Mouse (Mus musculus): ENCODE measurements around the gene Pmm1.
A peak's percentile ranks its signal among the peaks of the same experiment; 100 is the strongest.
"Not testable (repeated sequence)": the region's sequence is repeated elsewhere in the genome, so short reads cannot be mapped to it uniquely, and the experiment has no call there.

Pmm1 gene

DNA sequence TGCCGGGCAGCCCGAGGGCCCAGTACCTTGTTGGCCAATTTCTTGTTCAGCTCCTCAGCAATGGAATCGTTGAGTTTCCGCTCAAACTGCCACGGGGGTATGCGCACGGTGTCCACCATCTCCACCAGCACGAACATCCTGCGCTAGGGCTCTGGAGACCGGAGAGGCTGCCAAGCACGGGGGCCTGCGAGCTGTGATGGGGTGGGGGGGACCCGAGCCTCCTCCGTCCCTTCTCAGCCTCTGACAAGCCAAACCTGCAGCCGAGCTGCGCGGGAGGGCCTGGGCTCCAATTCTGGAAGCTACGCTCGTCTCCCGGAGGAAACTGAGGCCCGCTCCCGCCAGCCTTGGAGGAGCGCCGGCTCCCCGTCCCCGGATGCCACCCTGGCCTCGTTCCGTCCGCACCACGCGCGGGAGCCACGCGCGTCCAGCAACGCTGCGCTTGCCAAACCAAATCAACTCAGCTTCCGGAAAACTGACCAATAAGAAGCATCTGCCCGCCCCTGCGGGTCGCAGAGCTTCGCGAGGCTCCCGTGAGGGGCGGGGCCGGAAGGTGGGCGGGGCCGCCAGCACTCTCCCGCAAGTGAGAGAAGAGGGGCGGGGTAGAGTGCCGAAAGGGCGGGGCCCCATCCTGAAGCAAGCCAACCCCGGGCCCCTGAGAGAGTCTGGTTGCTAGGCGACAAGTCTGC, 34.8 kb downstream of the Pmm1 start, which contains the start of gene Polr3h:
Polr3h (minus strand) TSS at position 481 of the 686 bp plus-strand sequence.
- DNase-seq: peak; percentile 92

GRCm38 (mm10) chr15:81924933-81925332, 35.8 kb downstream of the Pmm1 start:
- DNase-seq: no peak

DNA sequence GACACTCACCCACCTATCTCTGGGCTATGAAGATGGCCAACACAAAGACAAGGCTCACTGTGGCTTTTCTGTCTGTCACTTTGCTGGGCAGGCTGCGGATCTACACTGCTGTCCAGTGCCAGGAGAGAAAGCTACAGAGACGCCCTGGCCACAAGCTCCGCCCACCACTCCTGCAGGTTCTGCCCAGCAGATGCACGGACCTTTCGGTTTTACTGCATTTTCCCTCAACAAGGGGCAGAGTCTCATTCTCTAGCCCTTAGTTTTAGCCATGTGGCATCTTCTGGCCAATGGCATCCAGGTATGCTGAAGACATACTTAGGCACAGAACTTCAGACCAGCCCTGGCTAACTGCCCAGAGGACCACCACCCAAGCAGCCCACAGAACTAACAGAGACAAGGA, 39.5 kb downstream of the Pmm1 start:
- no peak for DNase-seq

DNA sequence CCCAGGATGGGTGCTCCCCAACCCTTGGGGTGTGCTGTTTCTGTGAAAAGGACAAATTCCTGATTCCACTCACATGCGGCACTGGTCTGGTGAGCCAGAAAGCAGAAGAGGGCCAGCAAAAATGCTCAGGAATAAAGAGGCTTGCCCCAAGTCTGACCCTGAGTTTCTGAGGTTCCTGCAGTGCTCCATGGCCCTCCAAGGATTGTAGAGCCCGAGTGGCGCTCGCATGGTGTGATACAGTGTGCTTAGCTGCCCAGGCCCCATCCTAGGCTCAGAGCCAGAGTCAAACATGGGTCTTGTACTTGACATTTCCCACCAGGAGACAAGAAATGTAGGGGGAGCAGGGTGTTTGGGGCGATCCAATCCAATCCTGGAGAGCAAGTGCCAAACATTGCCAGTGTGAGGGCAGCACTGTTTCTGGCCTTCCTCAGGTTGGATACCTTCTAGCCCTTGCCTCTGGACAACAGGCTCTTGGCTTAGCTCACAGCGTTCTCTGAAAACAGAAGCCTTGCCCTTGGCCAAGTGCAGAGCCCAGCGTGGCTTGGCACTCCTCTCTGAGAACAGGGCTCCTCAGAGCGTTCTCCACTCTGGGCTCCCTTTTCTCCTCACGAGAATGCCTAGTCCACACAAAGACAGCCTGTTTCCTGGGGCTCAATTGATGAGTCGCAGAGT, 40.0 kb downstream of the Pmm1 start:
- DNase-seq: no peak

DNA sequence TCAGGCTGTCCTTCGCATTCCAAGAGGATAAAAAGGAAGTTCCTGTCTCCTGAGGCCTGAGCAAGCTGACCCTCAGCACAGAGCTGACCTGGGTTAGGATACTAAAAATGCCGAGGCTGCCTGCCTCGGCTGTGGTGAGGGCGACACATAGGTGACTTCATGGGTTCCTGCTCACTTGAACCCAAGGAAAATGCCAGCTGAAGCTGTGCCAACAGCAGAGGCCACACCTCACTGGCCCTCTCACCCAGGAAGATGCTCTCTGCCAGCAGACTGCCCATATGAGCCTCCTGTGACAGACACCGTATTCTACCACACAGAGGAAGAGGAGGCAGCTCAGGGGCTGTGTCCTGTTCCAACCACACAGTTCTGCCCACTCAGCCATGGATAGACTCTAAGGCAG, 41.7 kb downstream of the Pmm1 start:
- DNase-seq: no peak

GRCm38 (mm10) chr15:81917621-81918463, 42.9 kb downstream of the Pmm1 start:
- peak; percentile 65 for DNase-seq

GRCm38 (mm10) chr15:81917201-81917600, 43.5 kb downstream of the Pmm1 start:
- no peak for DNase-seq

- no peak for DNase-seq
Observed at GRCm38 (mm10) chr15:81915663-81916062, 45.1 kb downstream of the Pmm1 start.

DNA sequence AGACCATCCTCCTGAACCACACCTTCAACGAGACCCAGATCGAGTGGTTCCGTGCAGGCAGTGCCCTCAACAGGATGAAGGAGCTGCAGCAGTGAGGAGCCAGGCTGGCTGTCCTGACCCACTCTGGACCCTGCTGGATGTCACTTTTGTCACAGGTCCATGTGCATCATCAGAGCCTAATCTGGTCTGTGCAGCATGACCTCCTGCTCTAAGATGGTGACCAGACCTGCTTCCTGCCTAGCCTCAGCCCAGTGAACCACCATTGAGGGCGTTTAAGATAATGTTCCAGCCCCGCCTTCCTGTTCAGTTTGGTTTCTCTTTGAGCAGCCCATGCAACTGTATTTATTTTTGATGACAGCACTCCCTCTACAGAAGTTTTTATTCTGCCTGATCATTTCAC, 46.1 kb downstream of the Pmm1 start:
- no peak for DNase-seq

DNA sequence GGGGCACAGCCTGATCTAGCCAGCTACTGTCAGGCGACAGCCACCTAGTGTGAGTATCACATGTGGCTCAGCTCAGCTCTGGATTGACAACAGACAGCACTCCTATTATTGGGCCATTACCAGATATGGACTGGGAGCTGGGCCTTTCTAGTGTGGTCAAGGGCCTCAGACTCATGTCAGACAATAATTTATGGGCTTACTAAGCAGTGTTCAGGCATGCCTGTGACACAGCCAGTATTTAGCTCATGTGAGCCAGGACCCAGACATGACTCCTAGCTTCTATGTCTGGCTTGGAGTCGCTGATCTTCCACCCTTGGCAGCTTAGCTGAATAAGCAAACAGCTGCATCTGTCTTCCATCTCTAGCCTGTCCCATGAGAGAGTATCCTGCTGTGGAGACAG, 48.2 kb downstream of the Pmm1 start:
- DNase-seq: no peak

- not testable (repeated sequence) for DNase-seq
Observed at GRCm38 (mm10) chr15:81908767-81909166, 52.0 kb downstream of the Pmm1 start.

DNA sequence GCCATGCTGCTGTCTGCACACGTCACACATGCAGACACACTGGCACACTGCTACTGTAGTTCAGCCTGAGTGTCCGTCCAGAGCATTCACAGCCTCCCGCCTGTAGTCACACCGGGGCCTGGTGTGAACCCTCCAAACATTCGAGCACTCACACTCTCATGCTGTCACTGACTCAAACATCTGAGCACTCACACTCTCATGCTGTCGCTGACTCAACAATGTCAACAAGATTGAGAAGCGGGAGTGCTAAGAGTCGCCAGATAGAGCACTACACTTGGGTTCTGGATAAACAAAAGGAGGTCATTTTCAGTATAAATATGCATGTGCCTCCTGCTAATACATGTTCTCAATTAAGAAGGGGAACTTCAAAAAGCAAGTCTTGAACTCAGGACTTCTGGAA, 52.8 kb downstream of the Pmm1 start:
- DNase-seq: no peak

DNA sequence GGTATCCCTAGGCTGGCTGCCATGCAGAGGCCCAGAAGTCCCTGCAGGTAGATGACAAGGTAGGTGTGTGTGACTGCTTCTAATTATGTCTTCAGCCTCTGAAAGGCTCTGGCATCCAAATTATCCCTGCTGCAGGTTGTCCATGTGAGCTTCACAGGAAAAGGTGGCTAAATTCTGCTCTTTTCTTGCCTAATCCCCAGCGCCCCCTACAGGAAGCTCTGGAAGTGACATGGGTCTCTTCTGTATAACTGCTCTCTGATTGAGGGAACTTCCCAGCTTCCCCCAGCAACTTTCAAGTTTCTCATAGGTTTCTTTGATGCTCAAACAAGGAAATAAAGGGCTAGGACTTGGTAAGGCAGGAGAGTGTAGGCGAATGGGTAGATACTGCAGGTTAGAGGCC, 55.8 kb downstream of the Pmm1 start:
- DNase-seq: peak; percentile 47

Measured in right cerebral cortex, postnatal 25 days (tissue).